Mouse (Mus musculus): ENCODE results near the gene Hoxa10. TPM values are rescaled to one million over a fixed set of nuclear protein-coding genes. Genes with fewer than 3 reads are reported as not detected.

Gene Hoxa10
- total and polyA plus RNA-seq, 2 experiments, result not detected

- no peak for DNase-seq (ENCODE audit: extremely low read depth, low read depth, low spot score)
- Histone ChIP-seq H3K4me1 (ENCODE audit: control insufficient read depth, insufficient read depth, low read length) (no peaks in the 10 kb centered on the region; the same call in 1 of the 2 replicates), H3K36me3 (ENCODE audit: control insufficient read depth, insufficient read depth, low read length) (no peaks in the 10 kb centered on the region), H3K27ac (replicated peaks; ENCODE audit: insufficient read depth, low read depth, low read length) (no peak overlapping the region), H3K9ac (ENCODE audit: low read depth, low read length) (no peak overlapping the region), H3K27me3 (ENCODE audit: control insufficient read depth, insufficient read depth, low read length) (peaks cover 25% of the 10 kb centered on the region; the same call in 1 of the 2 replicates), H3K4me3 (ENCODE audit: insufficient read depth, low read depth, low read length) (no peak overlapping the region), H3K79me2 (ENCODE audit: control insufficient read depth, insufficient read depth, low read length) (no peaks in the 10 kb centered on the region)
- TF ChIP-seq CTCF (IDR thresholded peaks at IDR 0.05; ENCODE audit: low read depth, low read length) (no peak), POLR2A (IDR thresholded peaks at IDR 0.05; ENCODE audit: extremely low read depth, insufficient read depth, low read length) (no peak)
- 37% methylated on average over 10 of the region's 10 CpGs for WGBS
Measured at GRCm38 (mm10) chr6:52200751-52201250, 39.9 kb downstream of the Hoxa10 start.

- Histone ChIP-seq H3K27ac (replicated peaks; ENCODE audit: insufficient read depth, low read depth, low read length) (no peak overlapping the region), H3K79me2 (ENCODE audit: control insufficient read depth, insufficient read depth, low read length) (no peaks in the 10 kb centered on the region), H3K9ac (ENCODE audit: low read depth, low read length) (no peak overlapping the region), H3K36me3 (ENCODE audit: control insufficient read depth, insufficient read depth, low read length) (no peaks in the 10 kb centered on the region), H3K4me3 (ENCODE audit: insufficient read depth, low read depth, low read length) (no peak overlapping the region), H3K4me1 (ENCODE audit: control insufficient read depth, insufficient read depth, low read length) (no peaks in the 10 kb centered on the region; the same call in 1 of the 2 replicates), H3K27me3 (ENCODE audit: control insufficient read depth, insufficient read depth, low read length) (peaks cover 20% of the 10 kb centered on the region; the same call in 1 of the 2 replicates)
- TF ChIP-seq POLR2A (IDR thresholded peaks at IDR 0.05; ENCODE audit: extremely low read depth, insufficient read depth, low read length) (no peak), CTCF (IDR thresholded peaks at IDR 0.05; ENCODE audit: low read depth, low read length) (no peak)
- no peak for DNase-seq (ENCODE audit: extremely low read depth, low read depth, low spot score)
- 28% methylated on average over 30 of the region's 30 CpGs for WGBS
Measured at GRCm38 (mm10) chr6:52200073-52200750, 40.4 kb downstream of the Hoxa10 start.

- Histone ChIP-seq H3K36me3 (ENCODE audit: control insufficient read depth, insufficient read depth, low read length) (no peaks in the 10 kb centered on the region), H3K4me3 (ENCODE audit: insufficient read depth, low read depth, low read length) (no peak overlapping the region), H3K4me1 (ENCODE audit: control insufficient read depth, insufficient read depth, low read length) (no peaks in the 10 kb centered on the region), H3K27ac (replicated peaks; ENCODE audit: insufficient read depth, low read depth, low read length) (no peak overlapping the region), H3K27me3 (ENCODE audit: control insufficient read depth, insufficient read depth, low read length) (peaks cover 8% of the 10 kb centered on the region; the same call in 1 of the 2 replicates), H3K9ac (ENCODE audit: low read depth, low read length) (no peak overlapping the region), H3K79me2 (ENCODE audit: control insufficient read depth, insufficient read depth, low read length) (no peaks in the 10 kb centered on the region)
- TF ChIP-seq POLR2A (IDR thresholded peaks at IDR 0.05; ENCODE audit: extremely low read depth, insufficient read depth, low read length) (no peak), CTCF (IDR thresholded peaks at IDR 0.05; ENCODE audit: low read depth, low read length) (peak; percentile 46)
- peak; percentile 28 for DNase-seq (ENCODE audit: extremely low read depth, low read depth, low spot score)
- 10% methylated on average over 10 of the region's 10 CpGs for WGBS
Measured at GRCm38 (mm10) chr6:52197271-52197670, 43.4 kb downstream of the Hoxa10 start.

GRCm38 (mm10) chr6:52196811-52197210 is 43.8 kb downstream of the Hoxa10 start:
- no peak overlapping the region for H3K4me3 ChIP-seq (ENCODE audit: insufficient read depth, low read depth, low read length)
- H3K4me1 ChIP-seq (ENCODE audit: control insufficient read depth, insufficient read depth, low read length), result no peaks in the 10 kb centered on the region
- TF ChIP-seq POLR2A (IDR thresholded peaks at IDR 0.05; ENCODE audit: extremely low read depth, insufficient read depth, low read length) (no peak), CTCF (IDR thresholded peaks at IDR 0.05; ENCODE audit: low read depth, low read length) (no peak)
- no peaks in the 10 kb centered on the region for H3K79me2 ChIP-seq (ENCODE audit: control insufficient read depth, insufficient read depth, low read length)
- H3K27me3 ChIP-seq (ENCODE audit: control insufficient read depth, insufficient read depth, low read length), result peaks cover 11% of the 10 kb centered on the region; the same call in 1 of the 2 replicates
- no peak overlapping the region for H3K9ac ChIP-seq (ENCODE audit: low read depth, low read length)
- WGBS, result 10% methylated on average over 9 of the region's 9 CpGs
- H3K27ac ChIP-seq (replicated peaks; ENCODE audit: insufficient read depth, low read depth, low read length), result no peak overlapping the region
- no peaks in the 10 kb centered on the region for H3K36me3 ChIP-seq (ENCODE audit: control insufficient read depth, insufficient read depth, low read length)
- DNase-seq (ENCODE audit: extremely low read depth, low read depth, low spot score), result no peak

- TF ChIP-seq POLR2A (IDR thresholded peaks at IDR 0.05; ENCODE audit: extremely low read depth, insufficient read depth, low read length) (no peak), CTCF (IDR thresholded peaks at IDR 0.05; ENCODE audit: low read depth, low read length) (no peak)
- Histone ChIP-seq H3K4me3 (ENCODE audit: insufficient read depth, low read depth, low read length) (no peak overlapping the region), H3K27me3 (ENCODE audit: control insufficient read depth, insufficient read depth, low read length) (peaks cover 19% of the 10 kb centered on the region; the same call in 1 of the 2 replicates), H3K4me1 (ENCODE audit: control insufficient read depth, insufficient read depth, low read length) (peaks cover 2% of the 10 kb centered on the region; the same call in 1 of the 2 replicates), H3K27ac (replicated peaks; ENCODE audit: insufficient read depth, low read depth, low read length) (no peak overlapping the region), H3K9ac (ENCODE audit: low read depth, low read length) (no peak overlapping the region), H3K36me3 (ENCODE audit: control insufficient read depth, insufficient read depth, low read length) (no peaks in the 10 kb centered on the region), H3K79me2 (ENCODE audit: control insufficient read depth, insufficient read depth, low read length) (no peaks in the 10 kb centered on the region)
- WGBS, result 16% methylated on average over 10 of the region's 10 CpGs
- DNase-seq (ENCODE audit: extremely low read depth, low read depth, low spot score), result no peak
Measured at GRCm38 (mm10) chr6:52194690-52195089, 46.0 kb downstream of the Hoxa10 start.
